Mouse (Mus musculus) frontal cortex, adult (tissue): ENCODE data around the gene Shank3.

Source experiments
- ATAC-seq: cut with Nextera tagmentation; 2 replicates; pipeline ENCODE4 v1.9.2; 2017; ENCODE audit warnings: mild to moderate bottlenecking, moderate library complexity, mixed read lengths; ENCODE audit not compliant: low TSS enrichment

Shank3 gene

GRCm38 (mm10) chr15:89477091-89477491 is 22.3 kb upstream of the Shank3 start, which contains the start of gene Arsa:
Gene Arsa (minus strand): TSS chr15:89477425.
- ATAC-seq, result no peak

- ATAC-seq, result no peak
Observed at GRCm38 (mm10) chr15:89477806-89478205, 21.6 kb upstream of the Shank3 start.

- ATAC-seq, result no peak
Observed at GRCm38 (mm10) chr15:89478622-89479021, 20.8 kb upstream of the Shank3 start.

- ATAC-seq, result peak; percentile 22; the same call in 1 of the 2 replicates
Observed at GRCm38 (mm10) chr15:89480584-89480983, 18.8 kb upstream of the Shank3 start.

- ATAC-seq, result no peak
Observed at GRCm38 (mm10) chr15:89488182-89488581, 11.2 kb upstream of the Shank3 start.

- no peak for ATAC-seq
Observed at GRCm38 (mm10) chr15:89488611-89489117, 10.8 kb upstream of the Shank3 start.

GRCm38 (mm10) chr15:89494970-89495369 is 4.5 kb upstream of the Shank3 start:
- no peak for ATAC-seq

- no peak for ATAC-seq
Observed at GRCm38 (mm10) chr15:89496131-89496530, 3.3 kb upstream of the Shank3 start.

- no peak for ATAC-seq
Observed at GRCm38 (mm10) chr15:89496841-89497240, 2.6 kb upstream of the Shank3 start.

- ATAC-seq, result no peak
Observed at GRCm38 (mm10) chr15:89497391-89498048, 1.9 kb upstream of the Shank3 start.

GRCm38 (mm10) chr15:89498049-89498960 is 1.1 kb upstream of the Shank3 start:
- peak; percentile 62 for ATAC-seq

GRCm38 (mm10) chr15:89499784-89500220 is 379 bp downstream of the Shank3 start:
- ATAC-seq, result peak; percentile 3; the same call in 1 of the 2 replicates

- ATAC-seq, result peak; percentile 21; the same call in 1 of the 2 replicates
Observed at GRCm38 (mm10) chr15:89500221-89500791, 883 bp downstream of the Shank3 start.

GRCm38 (mm10) chr15:89501321-89501720 is 1.9 kb downstream of the Shank3 start:
- ATAC-seq, result no peak

GRCm38 (mm10) chr15:89504838-89505237 is 5.4 kb downstream of the Shank3 start:
- no peak for ATAC-seq

- ATAC-seq, result no peak
Observed at GRCm38 (mm10) chr15:89507751-89508150, 8.3 kb downstream of the Shank3 start.

- no peak for ATAC-seq
Observed at GRCm38 (mm10) chr15:89512679-89513078, 13.3 kb downstream of the Shank3 start.

GRCm38 (mm10) chr15:89521951-89522350 is 22.5 kb downstream of the Shank3 start:
- no peak for ATAC-seq

GRCm38 (mm10) chr15:89522566-89523282 is 23.3 kb downstream of the Shank3 start:
- no peak for ATAC-seq

- ATAC-seq, result peak; percentile 22; the same call in 1 of the 2 replicates
Observed at GRCm38 (mm10) chr15:89523283-89523832, 23.9 kb downstream of the Shank3 start.

- no peak for ATAC-seq
Observed at GRCm38 (mm10) chr15:89524001-89524571, 24.7 kb downstream of the Shank3 start.
